Mouse (Mus musculus): ENCODE data around the gene Adamts4. TPM values are rescaled to one million over a fixed set of nuclear protein-coding genes. Genes with fewer than 3 reads are reported as not detected.
A peak's percentile ranks its signal among the peaks of the same experiment; 100 is the strongest.

The Adamts4 gene
- total RNA-seq, 2 experiments from 2014 or later: 6.7 to 8.6 TPM

DNA sequence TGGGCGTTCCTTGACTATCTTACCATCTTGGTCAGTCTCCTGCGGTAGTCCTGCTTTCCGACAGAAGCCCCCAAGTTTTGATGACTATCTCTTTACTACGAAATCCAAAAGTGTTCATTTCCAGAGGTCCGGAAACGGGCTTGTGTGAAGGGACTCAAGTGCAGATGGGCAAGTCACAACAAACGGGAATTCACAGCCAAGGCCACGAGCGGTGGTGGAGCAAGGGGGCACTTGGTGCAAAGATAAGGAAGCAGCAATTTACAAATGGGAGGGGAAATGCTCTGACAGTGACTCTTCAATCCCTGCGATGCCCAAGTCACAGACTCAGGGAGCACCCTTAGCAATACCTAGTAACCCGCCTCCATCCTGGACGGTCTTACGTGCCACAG is 2.8 kb upstream of the Adamts4 start:
- intact Hi-C loops (cut with DNase I): loop anchor here (1.0 to 2.0 kb wide), 2 partner anchors 25 to 33 kb away; partner anchors contain the start of genes Ppox and Tomm40l
- peak overlapping the region; percentile 76 for H3K4me3 ChIP-seq
- TF ChIP-seq CTCF (IDR thresholded peaks at IDR 0.05): no peak
- no peak for DNase-seq (ENCODE audit: extremely low spot score in 1 of 2, low spot score in 2 of 2)
- peak overlapping the region; percentile 86 for H3K27ac ChIP-seq

DNA sequence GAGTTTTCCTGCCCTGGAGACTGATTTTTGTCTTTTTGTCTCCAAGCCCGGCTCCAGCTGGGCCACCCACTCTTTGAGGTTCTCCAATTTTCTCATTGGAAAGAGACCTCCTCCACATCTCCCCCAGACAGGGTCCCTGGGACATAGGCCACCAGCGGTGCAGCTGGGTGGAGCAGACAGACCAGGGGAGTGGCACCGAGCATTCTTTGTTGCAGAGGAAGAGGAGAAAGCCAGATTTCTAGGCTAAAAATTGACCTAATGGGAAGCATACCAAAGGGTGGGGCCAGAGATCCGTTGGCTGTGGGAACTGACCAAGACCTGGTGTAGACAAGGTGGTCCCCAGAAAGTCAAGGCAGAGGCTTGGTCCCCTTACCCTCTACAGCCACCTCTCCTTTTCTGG is 2.3 kb upstream of the Adamts4 start:
- DNase-seq (ENCODE audit: extremely low spot score in 1 of 2, low spot score in 2 of 2): no peak
- intact Hi-C loops (cut with DNase I): loop anchor here (1.0 to 2.0 kb wide), 2 partner anchors 26 to 33 kb away; partner anchors contain the start of genes Ppox and Tomm40l
- H3K27ac ChIP-seq: peak overlapping the region; percentile 86
- TF ChIP-seq CTCF (IDR thresholded peaks at IDR 0.05): no peak
- peak overlapping the region; percentile 76; the same call in 1 of the 2 replicates for H3K4me3 ChIP-seq

DNA sequence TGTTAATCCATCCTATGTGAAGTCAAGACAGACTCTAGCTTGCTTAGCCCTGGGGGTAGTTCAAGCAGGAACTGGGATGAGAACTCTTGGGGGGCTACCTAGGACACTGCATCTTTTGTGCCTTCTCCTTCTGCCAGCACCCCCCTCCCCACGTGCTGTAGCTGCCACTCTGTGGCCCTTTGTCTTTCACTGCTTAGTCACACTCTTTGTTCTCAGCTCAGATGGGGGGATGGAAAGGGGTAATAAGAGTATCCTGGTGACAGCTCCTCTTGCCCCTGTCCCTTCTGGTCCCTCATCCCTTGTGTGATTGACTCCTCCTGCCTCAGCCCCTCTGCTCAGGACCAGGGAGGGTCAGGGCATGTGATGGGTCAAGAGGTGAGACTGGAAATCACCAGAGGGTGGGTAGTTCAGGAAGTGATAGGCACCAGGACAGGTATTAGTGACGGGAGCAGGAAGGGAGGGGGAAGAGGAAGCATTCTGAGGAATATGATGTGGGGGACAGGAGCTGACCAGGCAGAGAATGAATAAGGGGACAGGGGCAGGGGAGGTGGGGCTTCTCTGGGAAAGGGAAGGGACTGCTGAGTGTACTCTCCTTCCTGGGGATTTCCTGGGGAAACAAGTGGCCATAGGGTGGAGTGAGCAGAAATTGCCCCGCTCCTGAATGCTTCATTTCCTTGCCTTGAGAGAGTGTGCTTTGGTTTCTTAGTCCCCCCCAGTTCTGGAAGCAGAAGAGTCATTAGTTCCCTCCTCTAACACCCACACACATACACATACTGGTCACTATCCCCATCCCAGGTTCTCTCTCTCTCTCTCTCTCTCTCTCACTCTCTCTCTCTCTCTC is 1.6 kb upstream of the Adamts4 start:
- intact Hi-C loops (cut with DNase I): no loop called here
- TF ChIP-seq CTCF (IDR thresholded peaks at IDR 0.05): no peak
- Histone ChIP-seq H3K4me3 (no peak overlapping the region), H3K27ac (peak overlapping the region; percentile 86)
- DNase-seq (ENCODE audit: extremely low spot score in 1 of 2, low spot score in 2 of 2): no peak

DNA sequence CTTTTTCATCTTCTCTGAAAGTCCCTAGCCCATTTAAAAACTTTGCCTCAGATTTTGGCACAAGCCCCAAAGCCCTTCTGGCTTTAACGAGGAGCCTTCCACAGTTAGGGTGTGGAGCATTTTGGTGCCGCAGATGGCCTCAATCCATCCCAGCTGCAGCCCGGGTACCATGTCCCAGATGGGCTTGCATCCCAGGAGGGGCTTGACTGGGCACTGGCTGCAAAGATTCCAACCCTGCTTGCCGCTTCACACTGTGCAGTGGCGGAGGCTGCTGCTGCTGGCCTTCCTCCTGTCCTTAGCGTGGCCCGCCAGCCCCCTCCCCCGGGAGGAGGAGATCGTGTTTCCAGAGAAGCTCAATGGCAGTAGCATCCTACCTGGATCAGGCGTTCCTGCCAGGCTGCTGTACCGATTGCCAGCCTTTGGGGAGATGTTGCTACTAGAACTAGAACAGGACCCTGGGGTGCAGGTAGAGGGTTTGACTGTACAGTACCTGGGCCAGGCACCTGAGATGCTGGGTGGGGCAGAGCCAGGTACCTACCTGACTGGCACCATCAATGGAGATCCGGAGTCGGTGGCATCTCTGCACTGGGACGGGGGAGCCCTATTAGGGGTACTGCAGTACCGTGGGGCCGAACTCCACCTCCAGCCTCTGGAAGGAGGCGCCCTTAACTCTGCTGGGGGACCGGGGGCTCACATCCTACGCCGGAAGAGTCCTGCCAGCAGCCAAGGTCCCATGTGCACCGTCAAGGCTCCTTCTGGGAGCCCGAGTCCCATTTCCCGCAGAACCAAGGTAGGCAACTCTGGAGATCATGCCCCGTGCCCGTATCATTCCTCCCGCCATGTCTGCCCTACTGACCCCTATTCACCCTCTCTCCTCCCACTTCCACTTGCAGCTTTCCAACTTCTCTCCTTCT is 716 bp downstream of the Adamts4 start, which contains the start of gene Ndufs2:
Ndufs2 (minus strand) TSS at position 709 of the 914 bp plus-strand sequence.
- H3K27ac ChIP-seq: peak within 1 kb of the TSS; percentile 37
- no peak for DNase-seq (ENCODE audit: extremely low spot score in 1 of 2, low spot score in 2 of 2)
- H3K4me3 ChIP-seq: peak within 1 kb of the TSS; percentile 39
- TF ChIP-seq CTCF (IDR thresholded peaks at IDR 0.05): no peak
- intact Hi-C loops (cut with DNase I): no loop called here

DNA sequence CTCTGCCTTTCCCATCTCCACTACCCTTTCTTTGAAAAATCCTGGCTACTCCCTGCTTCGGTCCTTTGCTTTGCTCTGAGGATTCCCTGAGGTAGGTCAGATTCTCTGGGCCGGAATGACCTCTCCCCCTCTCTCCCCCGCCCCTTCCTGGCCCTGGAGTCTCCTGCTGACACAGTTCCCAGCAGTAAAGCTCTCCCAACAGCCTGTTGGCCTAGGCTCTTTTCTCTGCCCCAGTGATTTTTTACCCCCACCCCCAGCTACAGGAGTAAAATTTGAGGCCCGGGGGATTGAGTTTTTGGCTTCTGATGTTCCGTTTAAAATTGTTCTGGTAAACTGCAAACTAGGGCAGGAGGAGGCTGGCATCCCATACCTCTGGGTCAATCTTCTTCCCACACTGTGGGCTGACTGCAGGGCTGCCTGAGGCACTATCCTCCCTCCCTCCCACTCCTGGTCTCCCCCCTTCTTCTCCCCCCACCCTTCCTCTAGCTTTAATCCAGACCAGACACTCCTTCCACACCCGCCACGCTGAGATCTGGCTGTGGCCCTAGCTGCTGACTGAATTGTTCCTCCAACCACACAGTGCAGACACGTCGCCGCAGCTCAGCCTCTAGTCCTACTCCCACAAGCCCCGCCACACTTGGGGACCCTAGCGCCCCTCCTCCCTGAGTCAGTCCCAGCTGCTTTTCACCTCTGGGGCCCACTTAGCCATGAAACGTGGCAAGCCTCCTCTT is 1.5 kb downstream of the Adamts4 start:
- no peak for DNase-seq (ENCODE audit: extremely low spot score in 1 of 2, low spot score in 2 of 2)
- TF ChIP-seq CTCF (IDR thresholded peaks at IDR 0.05): no peak
- Histone ChIP-seq H3K27ac (peak overlapping the region; percentile 37), H3K4me3 (peak overlapping the region; percentile 39)
- intact Hi-C loops (cut with DNase I): no loop called here

DNA sequence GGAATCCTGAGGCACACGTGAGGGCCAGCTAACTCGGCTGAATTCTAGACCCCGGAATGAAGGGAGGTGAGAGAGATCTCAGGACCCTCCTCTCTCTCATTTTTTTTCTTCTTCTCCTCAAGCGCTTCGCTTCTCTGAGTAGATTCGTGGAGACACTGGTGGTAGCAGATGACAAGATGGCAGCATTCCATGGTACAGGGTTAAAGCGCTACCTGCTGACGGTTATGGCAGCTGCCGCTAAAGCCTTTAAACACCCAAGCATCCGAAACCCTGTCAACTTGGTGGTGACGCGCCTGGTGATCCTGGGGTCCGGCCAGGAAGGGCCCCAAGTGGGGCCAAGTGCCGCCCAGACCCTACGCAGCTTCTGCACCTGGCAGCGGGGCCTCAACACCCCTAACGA is 2.2 kb downstream of the Adamts4 start:
- no peak for TF ChIP-seq CTCF (IDR thresholded peaks at IDR 0.05)
- no peak for DNase-seq (ENCODE audit: extremely low spot score in 1 of 2, low spot score in 2 of 2)
- no peak overlapping the region; the same call in 1 of the 2 replicates for H3K4me3 ChIP-seq
- intact Hi-C loops (cut with DNase I): no loop called here
- peak overlapping the region; percentile 37 for H3K27ac ChIP-seq

DNA sequence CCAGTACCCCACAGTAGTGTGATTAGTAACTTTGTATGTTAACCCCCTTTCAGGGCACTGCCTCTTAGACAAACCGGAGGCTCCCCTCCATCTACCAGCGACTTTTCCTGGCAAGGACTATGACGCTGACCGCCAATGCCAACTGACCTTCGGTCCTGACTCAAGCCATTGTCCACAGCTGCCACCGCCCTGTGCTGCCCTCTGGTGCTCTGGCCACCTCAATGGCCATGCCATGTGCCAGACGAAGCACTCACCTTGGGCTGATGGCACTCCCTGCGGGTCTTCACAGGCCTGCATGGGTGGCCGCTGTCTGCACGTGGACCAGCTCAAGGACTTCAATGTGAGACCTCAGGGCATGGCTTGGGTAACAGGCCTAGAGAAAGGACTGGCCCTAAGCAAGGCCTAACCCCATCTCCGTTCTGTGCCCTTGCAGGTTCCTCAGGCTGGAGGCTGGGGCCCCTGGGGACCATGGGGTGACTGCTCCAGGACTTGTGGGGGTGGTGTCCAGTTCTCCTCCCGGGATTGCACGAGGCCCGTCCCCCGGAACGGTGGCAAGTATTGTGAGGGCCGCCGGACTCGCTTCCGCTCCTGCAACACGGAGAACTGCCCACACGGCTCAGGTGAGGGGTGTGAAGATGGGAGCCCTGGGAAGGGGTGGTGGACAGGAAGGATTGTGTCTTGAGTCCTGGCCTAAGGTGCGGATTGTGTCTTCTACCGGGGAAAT is 6.0 kb downstream of the Adamts4 start:
- no peak for DNase-seq (ENCODE audit: extremely low spot score in 1 of 2, low spot score in 2 of 2)
- no peak overlapping the region for H3K4me3 ChIP-seq
- intact Hi-C loops (cut with DNase I): loop anchor here (2.0 kb wide), 3 partner anchors 33 to 145 kb away; partner anchors contain the start of gene Tomm40l
- H3K27ac ChIP-seq: no peak overlapping the region
- peak; percentile 8; the same call in 1 of the 2 replicates for TF ChIP-seq CTCF (IDR thresholded peaks at IDR 0.05)

DNA sequence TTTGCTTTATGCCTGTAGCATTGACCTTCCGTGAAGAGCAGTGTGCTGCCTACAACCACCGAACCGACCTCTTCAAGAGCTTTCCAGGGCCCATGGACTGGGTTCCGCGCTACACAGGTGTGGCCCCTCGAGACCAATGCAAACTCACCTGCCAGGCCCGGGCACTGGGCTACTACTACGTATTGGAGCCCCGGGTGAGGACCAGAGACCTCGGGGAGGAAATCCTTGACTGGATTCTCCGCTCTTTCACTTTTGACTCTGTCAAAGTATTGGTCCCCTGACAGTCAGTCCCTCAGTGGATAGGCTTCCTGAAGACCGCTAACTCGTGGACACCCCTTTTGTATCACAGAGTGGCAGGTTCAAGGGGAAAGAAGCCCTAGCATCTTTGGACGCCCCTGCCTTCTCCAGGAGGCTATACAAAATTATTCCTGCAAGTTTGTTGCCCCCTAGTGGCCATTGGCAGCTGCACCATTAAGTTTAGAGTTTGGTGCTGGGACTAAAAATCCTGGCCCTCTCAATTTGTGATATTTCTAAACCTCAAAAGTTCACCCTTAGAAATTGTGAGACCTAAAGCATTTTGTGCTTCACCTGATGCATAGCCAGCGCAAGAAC is 6.8 kb downstream of the Adamts4 start:
- H3K4me3 ChIP-seq: no peak overlapping the region
- no peak overlapping the region for H3K27ac ChIP-seq
- intact Hi-C loops (cut with DNase I): loop anchor here (2.0 kb wide), 3 partner anchors 34 to 146 kb away; partner anchors contain the start of gene Tomm40l
- peak; percentile 47 to 57 for DNase-seq (ENCODE audit: extremely low spot score in 1 of 2, low spot score in 2 of 2)
- TF ChIP-seq CTCF (IDR thresholded peaks at IDR 0.05): peak; percentile 93

DNA sequence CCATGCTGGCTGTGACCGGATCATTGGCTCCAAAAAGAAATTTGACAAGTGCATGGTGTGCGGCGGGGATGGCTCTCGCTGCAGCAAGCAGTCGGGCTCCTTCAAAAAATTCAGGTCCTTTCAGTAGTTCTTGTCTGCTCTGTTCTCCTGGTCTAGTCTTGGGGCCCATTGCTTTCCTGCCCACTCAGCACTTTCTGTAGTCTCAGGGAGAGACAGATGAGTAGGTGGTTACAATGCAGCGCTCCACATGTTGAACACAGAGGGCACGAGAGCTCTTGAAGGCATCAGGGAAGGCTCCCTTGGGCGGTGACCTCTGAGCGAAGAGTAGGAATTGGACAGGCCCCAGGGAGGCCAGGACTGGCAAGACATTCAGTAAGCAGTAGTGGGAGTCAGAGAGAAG is 7.6 kb downstream of the Adamts4 start:
- H3K4me3 ChIP-seq: no peak overlapping the region
- TF ChIP-seq CTCF (IDR thresholded peaks at IDR 0.05): no peak
- no peak overlapping the region for H3K27ac ChIP-seq
- DNase-seq (ENCODE audit: extremely low spot score in 1 of 2, low spot score in 2 of 2): no peak
- intact Hi-C loops (cut with DNase I): loop anchor here (2.0 kb wide), 3 partner anchors 35 to 147 kb away; partner anchors contain the start of gene Tomm40l

DNA sequence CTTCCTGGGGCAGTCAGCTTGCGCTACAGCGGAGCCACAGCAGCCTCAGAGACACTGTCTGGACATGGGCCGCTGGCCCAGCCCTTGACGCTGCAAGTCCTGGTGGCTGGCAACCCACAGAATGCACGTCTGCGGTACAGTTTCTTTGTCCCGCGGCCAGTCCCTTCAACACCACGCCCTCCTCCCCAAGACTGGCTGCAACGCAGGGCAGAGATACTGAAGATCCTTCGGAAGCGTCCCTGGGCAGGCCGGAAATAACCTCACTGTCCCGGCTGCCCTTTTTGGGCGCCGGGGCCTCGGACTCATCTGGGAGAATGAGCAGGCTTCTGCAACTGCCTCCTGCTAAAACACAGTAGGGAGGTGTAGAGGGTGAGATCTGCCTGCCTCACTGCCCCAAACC is 8.7 kb downstream of the Adamts4 start:
- DNase-seq (ENCODE audit: extremely low spot score in 1 of 2, low spot score in 2 of 2): no peak
- TF ChIP-seq CTCF (IDR thresholded peaks at IDR 0.05): no peak
- intact Hi-C loops (cut with DNase I): no loop called here
- no peak overlapping the region for H3K27ac ChIP-seq
- no peak overlapping the region for H3K4me3 ChIP-seq

All from left cerebral cortex, adult 2 months (tissue).